16 mouse cellular contexts compared by ENCODE assay signal in the genomic region with DNA sequence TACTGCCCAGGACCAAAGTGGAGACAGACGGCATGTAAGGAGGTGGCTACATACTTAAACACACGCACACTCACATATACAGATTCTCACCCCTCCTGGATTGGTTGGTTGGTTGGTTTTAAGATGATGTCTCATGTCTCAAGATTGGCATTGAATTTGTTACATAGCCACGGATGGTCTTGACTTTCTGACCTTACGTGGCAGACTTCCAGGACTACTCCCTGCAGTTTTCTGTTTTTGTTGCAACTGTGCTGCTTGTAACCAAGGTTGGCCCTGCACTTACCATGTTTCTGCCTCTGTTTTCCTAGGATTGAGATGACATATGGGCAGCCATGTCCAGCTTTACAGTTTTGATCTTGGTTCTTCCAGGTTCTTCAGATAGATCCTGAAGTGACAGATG.
"Had no signal": no experiment of that assay in that cellular context is flagged by ENCODE, and none has a peak within 500 bp of the region (broad histone marks: within the 10 kb centered on the region; RNA-seq: fewer than 3 reads in every experiment).

No protein-coding gene starts in this region.

- H3K27me3 ChIP-seq: lung, embryonic 15.5 days; megakaryocyte, embryonic 14.5 days; midbrain, embryonic 12.5 days; midbrain, embryonic 15.5 days; neural tube, embryonic 12.5 days; stomach, embryonic 15.5 days had no signal

- H3K27ac ChIP-seq: lung, embryonic 15.5 days; macrophage; midbrain, embryonic 12.5 days; midbrain, embryonic 15.5 days; neural tube, embryonic 12.5 days; stomach, embryonic 15.5 days; stomach, postnatal 0 days had no signal

- H3K4me2 ChIP-seq: lung, embryonic 15.5 days; midbrain, embryonic 12.5 days; midbrain, embryonic 15.5 days; neural tube, embryonic 12.5 days; stomach, embryonic 15.5 days had no signal

- H3K9me3 ChIP-seq: lung, embryonic 15.5 days; megakaryocyte, embryonic 14.5 days; midbrain, embryonic 12.5 days; midbrain, embryonic 15.5 days; neural tube, embryonic 12.5 days; stomach, embryonic 15.5 days had no signal

- H3K4me3 ChIP-seq: lung, embryonic 15.5 days; megakaryocyte, embryonic 14.5 days; midbrain, embryonic 12.5 days; midbrain, embryonic 15.5 days; neural tube, embryonic 12.5 days; stomach, embryonic 15.5 days had no signal

- H3K9ac ChIP-seq: lung, embryonic 15.5 days; midbrain, embryonic 12.5 days; midbrain, embryonic 15.5 days; neural tube, embryonic 12.5 days; stomach, embryonic 15.5 days had no signal

- DNase-seq: lung, adult 2 months; lung, postnatal 14 days; lung, postnatal 36 days; right cerebral cortex, postnatal 14 days; thymus, adult 2 months; thymus, postnatal 25 days; thymus, postnatal 4 days had no signal

- ATAC-seq: lung, postnatal 0 days; midbrain, embryonic 15.5 days had no signal
